Mouse (Mus musculus) CD4-positive, CD25-positive, alpha-beta regulatory T cell, adult 4 months (primary cell): ENCODE results near the gene Vti1a. TPM values are rescaled to one million over a fixed set of nuclear protein-coding genes. Genes with fewer than 3 reads are reported as not detected.

Experiments
- ATAC-seq: one replicate; pipeline ENCODE4 v1.8.0; 2017
- polyA plus RNA-seq, 2 experiments: library from polyadenylated mRNA; unstranded; fragments of 100-300 nt; shearing (Covaris generic); gene quantifications; one replicate each; pipeline ENCODE4 v1.2.1; 2017

Vti1a gene
- polyA plus RNA-seq, 2 experiments from 2014 or later, result 32.4 to 45.4 TPM

DNA sequence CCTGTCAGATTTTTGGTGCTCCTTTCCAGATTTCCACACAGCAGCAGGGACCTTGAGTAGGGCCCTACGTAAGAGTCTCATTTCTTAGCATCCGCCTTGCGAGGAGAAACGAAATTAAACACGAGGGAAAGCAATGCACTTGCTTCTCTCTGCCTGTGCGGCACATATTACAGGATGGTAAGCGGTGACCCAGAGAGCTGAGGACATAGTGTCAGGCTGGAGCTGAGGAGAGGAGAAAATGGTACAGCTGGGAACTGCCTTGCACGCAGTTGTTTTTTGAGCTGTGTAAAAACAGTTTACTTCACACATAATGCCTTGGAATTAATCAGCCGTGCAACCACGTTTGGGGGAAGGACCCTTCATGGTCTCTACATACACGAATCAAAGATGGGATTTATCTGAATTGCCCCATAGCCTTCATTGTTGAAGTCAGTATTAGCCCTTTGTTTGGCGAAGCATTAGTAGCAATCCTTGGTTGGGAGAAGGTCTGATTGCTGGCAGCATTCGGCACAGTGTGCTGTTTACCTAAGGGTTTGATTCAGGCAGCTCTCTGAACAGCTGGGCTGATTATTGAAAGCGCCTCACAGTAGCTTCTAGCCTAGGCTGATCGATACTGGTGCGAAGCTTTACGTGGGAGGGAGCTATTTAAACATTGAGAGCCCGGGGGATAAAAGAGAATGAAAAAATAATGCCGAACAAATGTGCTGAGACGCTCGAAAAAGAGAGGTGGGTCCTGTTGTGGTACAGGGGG is 153.4 kb downstream of the Vti1a start:
- ATAC-seq, result no peak

DNA sequence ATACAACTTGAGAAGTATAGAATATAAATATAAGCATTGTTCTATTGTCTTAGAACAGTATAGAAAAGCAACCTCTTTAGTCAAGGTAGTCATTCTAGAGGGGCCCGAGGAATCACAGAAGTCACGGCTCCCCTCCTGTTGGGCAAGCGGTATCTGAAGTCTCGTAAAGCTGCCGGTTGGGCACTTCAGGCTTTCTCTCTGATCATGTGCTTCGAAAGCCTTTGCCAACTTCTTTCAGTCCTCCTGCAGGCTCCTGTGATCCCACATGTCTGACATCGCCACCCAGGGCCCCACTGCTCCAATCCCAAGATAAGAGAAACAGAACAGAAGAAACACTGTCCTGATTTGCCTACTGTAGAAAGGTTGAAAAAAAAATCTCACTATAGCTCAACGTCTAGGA is 156.5 kb downstream of the Vti1a start:
- no peak for ATAC-seq

DNA sequence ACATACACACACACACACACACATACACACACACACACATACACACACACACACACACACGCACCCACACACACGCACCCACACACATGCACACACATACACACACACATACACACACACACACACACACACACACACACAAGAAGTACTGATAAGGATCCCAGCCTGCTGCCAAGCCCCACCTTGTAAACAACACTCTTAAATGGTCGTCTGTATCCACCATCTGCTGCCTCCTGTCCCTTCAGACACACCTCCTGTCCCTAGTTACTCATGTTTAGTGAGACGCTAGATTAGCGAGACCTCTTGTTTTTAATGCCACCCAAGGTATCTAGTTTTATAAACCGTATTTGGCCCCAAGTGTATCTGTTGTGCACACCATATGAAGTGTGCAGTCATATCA is 158.1 kb downstream of the Vti1a start:
- ATAC-seq, result no peak

DNA sequence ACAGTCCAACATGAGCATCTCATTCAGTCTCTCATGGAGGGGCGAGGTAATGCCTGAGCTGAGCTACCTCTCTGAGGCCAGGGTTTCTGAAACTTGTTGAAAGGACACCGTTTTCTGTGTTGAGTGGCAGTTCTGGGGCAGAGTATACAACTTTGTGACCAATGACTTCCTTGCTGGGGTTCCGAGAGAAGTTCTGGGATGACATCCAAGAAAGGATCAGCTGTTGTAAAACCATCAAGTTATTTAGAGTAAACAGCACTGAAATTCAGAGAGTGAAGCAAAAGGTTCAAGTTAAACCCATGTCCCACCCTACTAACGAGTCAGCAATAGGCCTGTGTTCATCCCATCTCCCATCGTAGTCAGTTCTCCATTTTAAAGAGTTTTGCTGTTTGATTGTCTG is 164.4 kb downstream of the Vti1a start:
- no peak for ATAC-seq

DNA sequence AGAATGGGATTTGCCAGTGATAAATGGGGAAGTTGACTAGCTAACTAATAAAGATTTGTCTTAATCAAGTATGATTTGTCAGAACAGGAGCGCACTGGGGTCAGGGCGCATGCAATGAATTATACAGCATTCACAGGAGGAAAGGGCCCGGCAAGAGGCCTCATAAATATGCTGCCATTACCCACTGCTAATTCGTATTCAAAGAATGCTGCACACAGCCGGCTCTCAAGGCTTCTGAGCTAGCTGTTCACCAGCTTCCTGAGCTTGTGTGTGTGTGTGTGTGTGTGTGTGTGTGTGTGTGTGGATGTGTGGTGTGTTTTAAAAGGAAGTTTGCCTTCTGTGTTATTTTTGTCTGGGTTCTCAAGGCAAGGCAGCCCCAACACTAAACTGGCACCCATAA is 165.2 kb downstream of the Vti1a start:
- ATAC-seq, result no peak

DNA sequence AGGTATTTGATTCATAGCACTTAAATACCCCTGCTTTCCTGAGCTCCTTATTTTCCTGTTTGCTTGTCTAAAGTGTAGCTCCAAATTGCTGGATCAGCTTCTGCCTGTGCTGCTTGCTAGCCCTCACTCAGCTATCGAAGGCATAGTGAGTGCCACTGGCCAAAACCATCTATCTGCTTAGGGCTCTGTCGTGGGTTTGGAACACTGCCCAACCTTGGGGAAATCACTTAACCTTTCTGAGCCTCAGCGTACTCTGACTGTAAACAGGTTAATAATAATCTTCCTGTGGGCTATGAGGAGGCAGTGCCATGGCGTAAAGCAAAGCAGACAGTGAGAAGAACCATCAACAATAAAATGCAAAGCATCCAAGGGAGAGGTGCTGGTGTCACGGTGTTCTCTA is 167.4 kb downstream of the Vti1a start:
- ATAC-seq, result no peak

DNA sequence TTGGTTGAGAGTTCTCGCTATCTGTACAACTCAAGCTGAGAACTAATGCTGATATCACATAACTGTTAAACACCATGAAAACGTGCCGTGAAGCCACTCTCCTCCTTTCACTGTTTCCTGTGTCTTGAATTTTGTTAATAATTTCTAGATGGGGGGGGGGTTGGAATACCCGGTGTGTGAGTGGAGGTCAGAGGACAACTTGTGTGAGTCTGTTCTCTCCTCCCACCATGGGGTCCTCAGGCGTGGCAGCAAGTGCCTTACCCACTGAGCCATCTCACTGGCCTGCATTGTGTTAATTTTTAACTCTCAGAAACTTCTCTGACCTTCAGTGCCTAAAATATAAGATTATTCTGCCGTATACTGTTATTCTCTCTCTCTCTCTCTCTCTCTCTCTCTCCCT is 168.5 kb downstream of the Vti1a start:
- ATAC-seq, result no peak

DNA sequence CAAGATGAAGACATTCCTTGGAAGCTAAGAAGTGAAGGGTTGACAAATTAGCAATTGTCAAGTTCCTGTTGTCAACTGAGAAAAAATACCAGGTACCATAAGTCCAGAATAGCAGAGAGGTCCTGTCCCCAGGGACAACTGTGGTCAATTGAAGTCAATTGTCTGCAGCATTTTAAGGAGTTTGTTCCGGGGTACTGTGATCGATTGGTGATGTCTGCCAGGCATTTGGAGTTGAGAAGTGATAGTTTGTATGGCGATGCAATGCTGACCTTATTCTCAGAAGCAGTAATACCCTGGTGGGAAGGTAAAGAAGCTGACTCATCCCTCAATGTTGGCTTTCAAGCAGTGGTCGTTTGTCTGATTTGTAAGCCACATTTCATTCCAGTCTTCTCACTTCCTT is 170.4 kb downstream of the Vti1a start:
- no peak for ATAC-seq

DNA sequence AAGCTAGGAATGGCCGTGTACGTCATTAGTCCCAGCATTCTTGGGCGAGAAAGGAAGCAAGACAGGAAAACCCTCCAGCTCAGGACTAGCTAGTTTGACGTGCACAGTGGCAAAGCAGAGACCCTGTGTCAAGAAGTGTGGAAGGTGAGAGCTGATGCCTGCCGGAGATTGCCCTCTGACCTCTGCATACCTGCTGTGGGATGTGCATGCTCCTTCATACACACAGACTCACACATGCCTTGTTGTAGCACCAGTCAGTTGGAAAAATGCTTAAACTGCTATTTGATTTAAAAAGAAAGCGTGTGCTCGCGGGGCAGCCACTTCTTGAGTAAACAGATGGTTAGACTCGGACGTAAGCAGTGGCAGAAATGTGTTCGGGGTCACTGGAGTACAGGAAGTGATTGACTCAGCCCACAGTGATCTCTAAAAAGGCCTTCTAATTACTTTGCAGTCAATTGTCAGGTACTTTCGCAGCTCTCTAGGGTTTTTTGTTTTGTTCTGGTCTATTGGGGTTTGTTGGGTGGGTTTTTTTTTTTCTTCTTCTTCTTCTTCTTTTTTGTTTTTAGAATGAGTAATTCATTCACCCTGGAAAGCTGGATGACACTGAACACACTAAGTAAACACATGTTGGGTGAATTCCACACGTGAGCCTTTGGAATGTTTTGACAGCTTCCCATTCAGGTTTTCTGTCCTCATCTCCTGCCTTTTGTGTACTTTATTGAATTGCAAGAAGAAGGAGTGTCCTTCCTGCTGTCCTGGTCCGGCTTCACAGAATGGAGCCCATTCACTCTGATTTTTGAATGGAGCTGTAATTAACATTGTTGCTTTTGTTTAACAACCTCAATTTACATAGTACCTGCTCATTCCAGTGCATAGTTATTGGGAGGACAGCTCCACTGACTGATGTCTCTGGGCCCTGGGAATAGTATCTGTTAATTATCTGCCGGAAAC is 175.3 kb downstream of the Vti1a start:
- ATAC-seq, result no peak

DNA sequence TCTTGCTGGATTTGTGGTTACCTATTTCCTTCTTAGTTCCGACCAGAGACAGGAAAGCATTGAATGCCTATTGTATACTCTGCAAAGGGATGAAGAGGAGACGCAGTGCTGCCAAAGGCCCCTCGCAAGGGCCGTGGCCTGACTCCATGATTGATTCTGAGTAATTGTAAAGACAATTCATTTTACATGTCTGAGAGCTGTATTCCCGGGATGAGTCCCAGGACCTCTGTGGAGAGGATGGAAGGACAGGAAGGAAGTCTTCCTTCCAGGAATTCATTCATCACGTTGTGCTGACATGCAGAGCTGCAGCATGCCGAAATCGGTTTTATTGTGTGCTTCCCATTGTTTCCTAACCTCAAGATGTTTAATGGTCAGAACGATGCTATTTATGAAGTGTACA is 180.2 kb downstream of the Vti1a start:
- ATAC-seq, result no peak

DNA sequence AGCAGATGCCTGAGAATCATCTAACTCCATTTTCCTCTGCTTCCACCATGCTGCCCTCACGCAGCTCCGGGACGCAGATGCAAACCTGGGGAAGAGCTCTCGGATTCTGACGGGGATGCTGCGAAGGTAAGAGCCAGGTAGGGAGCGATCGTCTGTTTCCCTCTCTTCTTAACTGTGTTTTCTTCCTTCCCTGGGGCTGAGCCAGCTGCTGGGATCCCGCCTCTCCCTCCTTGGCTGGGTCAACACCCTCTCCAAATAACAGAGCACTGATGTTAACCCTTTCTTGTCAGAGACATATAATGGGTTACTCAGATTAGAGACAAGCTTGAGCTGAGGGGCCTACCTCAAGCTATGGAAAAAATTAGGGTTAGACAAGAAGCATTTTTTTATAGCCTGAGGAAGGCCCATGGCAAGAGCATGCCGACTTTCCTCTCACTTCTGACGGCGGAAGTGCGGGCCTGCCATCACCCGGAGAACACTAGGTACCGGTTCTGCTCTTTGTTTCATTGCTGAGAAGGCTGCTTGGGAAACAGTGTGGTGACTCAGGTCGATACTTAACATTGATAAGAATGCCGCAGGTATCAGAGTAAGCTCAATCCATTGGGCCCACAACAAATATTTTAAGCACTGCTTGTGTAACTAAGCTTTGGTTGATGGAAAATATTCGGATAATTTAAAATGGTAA is 183.2 kb downstream of the Vti1a start:
- ATAC-seq, result no peak

DNA sequence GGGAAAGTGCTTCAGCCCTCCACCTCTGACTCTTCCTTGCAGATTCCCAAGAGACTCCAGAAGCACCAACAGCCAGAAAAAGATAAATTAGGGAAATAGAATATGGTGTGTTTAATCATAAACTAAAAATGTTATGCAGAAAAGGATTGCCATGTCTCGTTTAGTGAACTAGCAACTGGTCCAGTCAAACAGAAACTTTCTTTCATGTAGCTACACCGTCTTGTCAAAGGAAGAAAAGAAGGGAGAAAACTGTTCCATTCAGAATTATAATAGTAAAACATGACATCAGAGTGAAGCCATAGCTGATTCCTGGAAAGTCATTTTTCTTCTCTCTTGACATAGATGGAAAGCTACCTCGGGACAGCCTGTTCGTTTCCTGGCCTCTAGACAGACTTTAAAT is 185.9 kb downstream of the Vti1a start:
- no peak for ATAC-seq

DNA sequence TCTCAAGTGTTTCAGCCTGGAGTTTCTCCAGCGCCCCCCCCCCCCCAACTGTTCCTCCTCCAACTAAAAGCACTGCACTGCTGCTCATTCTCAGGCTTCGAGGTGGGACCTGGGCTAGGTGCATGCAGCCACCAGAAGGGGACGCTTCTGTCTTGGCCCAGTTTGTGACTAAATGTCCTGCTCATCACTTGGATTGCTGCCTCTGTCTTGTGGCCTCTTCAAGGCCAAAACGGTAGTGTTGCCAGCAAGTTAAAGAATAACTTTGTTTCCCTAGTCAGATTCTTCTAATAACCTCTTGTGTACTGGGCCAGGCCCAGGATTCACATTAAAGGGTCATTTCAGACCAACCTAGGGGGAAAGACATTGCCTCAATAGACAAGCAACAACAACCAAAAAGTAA is 187.7 kb downstream of the Vti1a start:
- ATAC-seq, result no peak

DNA sequence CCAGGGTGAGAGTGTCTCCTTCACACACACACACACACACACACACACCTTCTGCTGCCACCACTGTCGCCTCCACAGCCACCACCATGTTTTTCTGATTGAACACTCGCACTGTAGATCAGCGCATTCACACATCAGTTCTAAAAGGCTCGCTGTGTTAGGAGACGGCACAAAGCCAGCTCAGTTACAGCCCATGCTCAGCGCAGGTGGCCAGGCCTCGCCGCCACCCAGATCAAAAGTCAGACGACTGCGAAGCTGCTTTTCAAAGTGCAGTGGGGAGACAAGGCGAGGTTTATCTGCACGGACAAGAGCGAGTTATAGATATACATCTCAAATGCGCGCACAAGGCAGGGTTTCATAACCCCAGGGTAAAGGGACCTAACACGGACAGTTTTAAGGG is 191.7 kb downstream of the Vti1a start:
- ATAC-seq, result no peak

DNA sequence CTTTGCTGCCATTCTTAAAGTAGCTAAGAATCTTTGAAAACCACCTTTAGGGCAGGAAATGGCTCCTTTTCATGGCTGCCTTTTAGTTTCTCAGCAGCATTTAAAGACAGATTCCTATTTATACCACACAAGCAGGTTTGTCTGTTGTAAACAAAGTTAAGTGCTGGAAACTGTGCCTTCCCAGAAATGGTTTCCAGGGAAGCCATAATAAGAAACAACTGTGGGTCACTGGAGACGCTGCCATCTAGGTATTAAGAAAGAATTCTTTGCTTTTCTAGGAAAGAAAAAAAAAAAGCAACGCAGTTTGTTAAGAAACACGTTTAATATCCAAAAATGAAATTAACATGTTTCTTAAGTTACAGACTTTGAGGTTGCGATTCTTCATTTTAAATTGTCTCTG is 192.1 kb downstream of the Vti1a start:
- ATAC-seq, result no peak

DNA sequence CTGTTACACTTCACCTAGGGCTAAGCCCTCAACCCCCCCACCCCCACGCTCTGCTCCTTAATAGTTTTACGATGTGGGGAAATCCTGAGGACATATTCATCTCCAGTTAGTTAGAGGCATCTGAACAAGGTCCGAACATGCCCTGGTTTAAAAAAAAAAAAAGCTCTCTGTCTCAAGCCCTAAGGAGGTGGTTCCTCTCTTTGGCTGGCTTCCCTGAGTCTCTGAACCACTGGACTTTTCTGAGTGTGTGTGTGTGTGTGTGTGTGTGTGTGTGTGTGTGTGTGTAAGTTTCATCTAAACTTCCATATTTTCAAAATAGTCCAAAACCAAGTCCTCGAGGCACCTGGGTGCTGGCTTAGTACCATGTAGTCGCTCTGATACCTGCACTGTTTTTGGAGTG is 192.9 kb downstream of the Vti1a start:
- ATAC-seq, result no peak

DNA sequence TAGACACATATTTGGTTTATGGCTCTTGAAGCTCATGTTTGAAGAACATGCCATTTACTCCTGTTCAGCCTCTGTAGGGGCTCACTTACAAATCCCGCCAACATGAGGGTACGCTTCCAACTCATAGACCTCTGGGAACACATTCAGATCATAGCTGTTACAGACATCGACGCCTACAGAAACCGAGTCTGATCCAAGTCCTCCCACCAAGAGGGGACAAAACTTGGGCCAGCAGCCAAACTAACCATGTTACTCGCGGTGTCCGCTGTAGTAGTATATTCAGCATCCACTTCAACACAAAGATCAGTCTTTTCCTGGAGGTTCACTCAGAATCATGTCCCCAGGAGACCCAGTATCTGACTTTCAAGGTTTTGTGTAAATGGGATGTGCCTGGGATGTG is 193.5 kb downstream of the Vti1a start:
- ATAC-seq, result no peak

DNA sequence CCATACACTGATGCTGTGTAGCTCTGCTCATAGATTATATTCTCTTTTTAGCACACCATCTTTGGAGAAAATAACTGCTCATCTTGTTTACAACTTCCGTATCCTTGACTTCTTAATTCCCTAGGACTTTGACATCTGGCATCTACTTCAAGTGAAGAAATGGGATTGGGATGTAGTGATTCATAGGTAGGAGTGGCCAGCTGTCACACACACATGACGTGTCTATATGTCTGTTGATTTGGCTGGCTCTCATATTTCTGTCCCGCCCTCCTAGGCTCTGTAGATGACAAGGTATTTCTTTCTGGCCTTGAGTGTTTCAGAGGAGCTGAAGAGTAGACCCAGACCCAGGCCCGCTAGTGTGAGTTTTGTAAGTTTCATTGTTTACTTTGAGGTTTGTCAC is 197.8 kb downstream of the Vti1a start:
- ATAC-seq, result no peak

DNA sequence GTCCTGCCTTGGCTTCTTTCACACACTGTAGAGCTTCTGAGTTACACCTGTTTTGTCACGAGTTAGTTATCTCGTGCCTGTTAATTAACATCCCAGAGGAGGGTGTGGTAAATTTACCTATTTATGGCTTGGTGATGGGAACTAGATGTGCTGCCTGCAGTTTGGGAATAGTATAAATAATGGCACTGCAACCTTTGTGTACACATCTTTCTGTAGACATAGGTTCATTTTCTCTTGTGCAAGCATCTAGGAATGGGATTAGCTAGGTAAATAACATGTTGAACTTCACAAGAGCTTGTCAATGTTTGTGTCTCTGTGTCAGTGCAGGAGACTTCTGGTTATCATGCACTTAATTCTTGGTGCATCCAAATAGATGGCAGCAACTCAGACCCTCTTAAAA is 204.1 kb downstream of the Vti1a start:
- no peak for ATAC-seq

DNA sequence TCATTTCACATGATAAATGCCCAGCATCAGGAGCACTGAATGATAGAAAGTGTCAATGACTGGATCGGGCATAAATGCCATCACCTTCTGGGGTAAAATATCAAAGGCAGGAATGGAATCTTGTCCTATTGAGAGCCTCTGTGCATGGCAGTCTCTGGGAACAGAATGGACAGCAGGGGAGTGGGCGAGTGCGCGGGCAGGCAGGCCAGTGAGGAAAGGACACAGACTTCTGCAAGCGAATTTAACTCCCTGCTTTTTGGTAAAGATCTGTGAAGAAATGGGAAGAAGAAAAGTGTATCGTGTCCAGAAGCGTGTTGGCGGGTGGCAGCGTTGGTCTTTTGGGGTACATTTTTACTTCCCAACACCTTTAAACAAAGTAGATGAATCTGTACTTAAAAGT is 207.2 kb downstream of the Vti1a start:
- ATAC-seq, result no peak

DNA sequence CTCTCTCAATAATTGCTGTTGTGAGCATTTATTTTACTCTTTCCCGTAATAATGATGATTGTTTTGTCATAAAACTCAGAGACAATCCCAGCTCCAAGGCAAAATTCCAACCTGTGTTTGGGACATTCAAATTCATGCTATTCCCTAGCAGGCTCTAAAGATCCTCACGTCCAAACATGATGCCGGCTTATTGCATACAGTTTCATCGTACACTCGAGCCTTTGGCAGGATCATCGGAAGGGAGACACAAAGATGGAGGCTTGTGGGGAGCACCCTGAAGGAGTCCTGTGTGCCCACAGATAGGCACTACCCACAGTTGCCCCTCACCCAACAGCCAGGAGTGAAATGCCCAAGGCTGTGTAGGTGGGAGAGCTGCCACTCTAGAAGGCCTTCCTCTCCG is 208.3 kb downstream of the Vti1a start:
- no peak for ATAC-seq

DNA sequence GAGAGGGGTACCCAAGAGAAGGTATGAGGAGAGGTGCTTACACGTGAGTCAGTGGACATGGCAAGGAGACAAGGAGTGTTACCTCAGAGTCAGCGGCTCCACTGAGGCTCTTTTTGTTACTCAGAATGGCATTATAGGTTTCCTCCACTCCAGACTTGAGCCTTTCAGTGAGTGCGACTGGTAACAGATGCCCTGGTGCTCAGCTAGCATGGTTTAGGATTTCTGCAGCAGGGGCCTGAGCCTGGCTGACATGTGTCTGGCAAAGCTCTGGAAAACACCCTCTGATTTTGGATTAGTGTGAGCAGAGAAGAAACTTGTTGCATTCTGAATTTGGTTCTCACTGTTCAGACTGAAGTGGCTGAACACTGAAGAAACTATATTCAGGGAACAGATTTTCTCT is 209.0 kb downstream of the Vti1a start:
- no peak for ATAC-seq

DNA sequence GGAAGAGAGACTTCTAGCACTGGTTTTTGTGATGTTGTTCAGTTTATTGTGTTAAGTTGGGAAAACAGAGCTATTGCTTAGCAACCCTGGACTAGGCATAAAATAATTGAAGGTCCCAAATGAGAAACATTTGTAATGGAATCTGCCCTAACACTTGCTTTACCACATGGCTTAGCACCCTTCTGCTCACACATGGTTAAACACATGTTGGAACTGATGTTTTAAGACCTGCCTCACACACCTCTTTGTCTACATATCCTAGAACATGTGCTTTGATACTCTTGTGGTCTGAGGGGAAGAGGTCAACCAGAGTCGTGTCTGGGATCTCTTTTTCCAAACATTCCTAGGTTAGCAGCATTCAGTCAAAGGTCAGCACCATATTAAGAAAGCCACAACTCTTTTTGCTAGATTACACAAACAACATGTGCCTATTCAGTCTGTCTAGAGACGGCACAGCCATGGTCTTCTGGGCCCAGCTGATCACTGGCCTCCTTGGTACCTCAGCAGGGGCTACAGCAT is 210.7 kb downstream of the Vti1a start:
- no peak for ATAC-seq
